Mouse (Mus musculus) liver, embryonic 13.5 days (tissue): ENCODE results near the gene Atp8b3. TPM values are rescaled to one million over a fixed set of nuclear protein-coding genes. Genes with fewer than 3 reads are reported as not detected.
A peak's percentile ranks its signal among the peaks of the same experiment; 100 is the strongest.

Source experiments
- ATAC-seq: fragments of 200-750 bp; cut with Nextera tagmentation; 2 replicates; pipeline ENCODE4 v1.8.0; 2017; ENCODE audit warnings: low read depth, mild to moderate bottlenecking, moderate number of reproducible peaks, moderate library complexity
- DNase-seq: peaks from one replicate; pipeline ENCODE4 v3.0.0; 2022
- H3K27ac ChIP-seq: fragments of 300-500 bp; sonication (generic); 2 replicates; pipeline ENCODE4 v1.5.1; 2015; ENCODE audit warnings: moderate library complexity, mild to moderate bottlenecking, inconsistent platforms
- H3K27me3 ChIP-seq: fragments of 300-500 bp; sonication (generic); 2 replicates; pipeline ENCODE4 v1.6.1; 2015; ENCODE audit warnings: mild to moderate bottlenecking, inconsistent platforms
- H3K36me3 ChIP-seq: fragments of 300-500 bp; sonication (generic); 2 replicates; pipeline ENCODE4 v1.6.1; 2015; ENCODE audit warnings: mild to moderate bottlenecking, inconsistent platforms
- H3K4me1 ChIP-seq: fragments of 300-500 bp; sonication (generic); replicated peaks from 2 replicates; pipeline ENCODE4 v1.6.1; 2015; ENCODE audit warnings: inconsistent platforms
- H3K4me2 ChIP-seq: fragments of 300-500 bp; sonication (generic); 2 replicates; pipeline ENCODE4 v1.6.1; 2015; ENCODE audit warnings: inconsistent platforms, mild to moderate bottlenecking, moderate library complexity
- H3K4me3 ChIP-seq: fragments of 300-500 bp; sonication (generic); replicated peaks from 2 replicates; pipeline ENCODE4 v1.5.1; 2015; ENCODE audit warnings: mild to moderate bottlenecking, inconsistent platforms
- H3K9ac ChIP-seq: fragments of 300-500 bp; sonication (generic); 2 replicates; pipeline ENCODE4 v1.6.1; 2015; ENCODE audit warnings: mild to moderate bottlenecking, inconsistent platforms
- H3K9me3 ChIP-seq: fragments of 300-500 bp; sonication (generic); replicated peaks from 2 replicates; pipeline ENCODE4 v1.6.1; 2016; ENCODE audit warnings: inconsistent platforms
- WGBS: fragments of 180-500 bp; shearing (Covaris S2); methylation state at CpG from one replicate; pipeline ENCODE4 v1.1.7; 2015; ENCODE audit not compliant: insufficient replicate concordance; 5-methylcytosine and 5-hydroxymethylcytosine counted together
- polyA plus RNA-seq: library from polyadenylated mRNA; unstranded; fragments of >200 nt; fragmentation: Nextera tagmentation; extraction: Ambion mirVana; gene quantifications from 2 replicates; pipeline ENCODE4 v1.2.1, GENCODE M21; 2015

Gene Atp8b3
- polyA plus RNA-seq, 1 experiment from 2014 or later, result 0.02 TPM

- Histone ChIP-seq H3K9me3 (peaks cover 5% of the 10 kb centered on the region; the same call in 1 of the 2 replicates), H3K36me3 (no peaks in the 10 kb centered on the region), H3K4me3 (no peak overlapping the region), H3K9ac (no peak overlapping the region), H3K4me2 (no peak overlapping the region), H3K27ac (no peak overlapping the region), H3K27me3 (peaks cover 43% of the 10 kb centered on the region), H3K4me1 (no peaks in the 10 kb centered on the region)
- ATAC-seq, result no peak
- 65% methylated on average over 2 of the region's 2 CpGs for WGBS
- no peak for DNase-seq
These were observed 19.6 kb downstream of the Atp8b3 start for GRCm38 (mm10) chr10:80519287-80519686.

DNA sequence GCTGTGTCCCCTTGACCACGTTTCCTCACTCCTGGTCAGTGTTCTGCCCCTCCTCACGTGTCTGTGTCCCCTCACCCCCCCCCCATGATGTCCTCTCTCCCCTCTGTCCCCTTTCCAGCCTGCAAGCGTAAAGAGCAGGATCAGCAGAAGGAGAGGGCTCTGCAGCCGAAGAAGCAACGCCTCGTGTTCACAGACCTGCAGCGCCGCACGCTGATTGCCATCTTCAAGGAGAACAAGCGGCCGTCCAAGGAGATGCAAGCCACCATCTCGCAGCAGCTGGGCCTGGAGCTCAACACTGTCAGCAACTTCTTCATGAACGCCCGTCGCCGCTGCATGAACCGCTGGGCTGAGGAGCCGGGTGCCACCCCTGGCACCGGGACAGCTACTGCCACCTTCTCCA lies 25.2 kb downstream of the Atp8b3 start:
- Histone ChIP-seq H3K36me3 (no peaks in the 10 kb centered on the region), H3K27me3 (peaks cover 84% of the 10 kb centered on the region), H3K4me1 (peaks cover 8% of the 10 kb centered on the region), H3K9me3 (no peaks in the 10 kb centered on the region), H3K9ac (no peak overlapping the region), H3K4me2 (no peak overlapping the region), H3K27ac (no peak overlapping the region), H3K4me3 (no peak overlapping the region)
- ATAC-seq (no peak), DNase-seq (no peak)
- 15% methylated on average over 19 of the region's 19 CpGs for WGBS

GRCm38 (mm10) chr10:80510273-80510660 lies 28.7 kb downstream of the Atp8b3 start:
- WGBS, result 35% methylated on average over 10 of the region's 10 CpGs
- Histone ChIP-seq H3K36me3 (no peaks in the 10 kb centered on the region), H3K4me1 (peaks cover 13% of the 10 kb centered on the region), H3K4me2 (peak overlapping the region; percentile 66), H3K27me3 (peaks cover 91% of the 10 kb centered on the region), H3K27ac (no peak overlapping the region), H3K9ac (peak overlapping the region; percentile 57; the same call in 1 of the 2 replicates), H3K9me3 (no peaks in the 10 kb centered on the region), H3K4me3 (no peak overlapping the region; the same call in 1 of the 2 replicates)
- DNase-seq, result no peak
- ATAC-seq, result no peak

- Histone ChIP-seq H3K9ac (peak overlapping the region; percentile 57), H3K9me3 (no peaks in the 10 kb centered on the region), H3K4me3 (peak overlapping the region; percentile 47), H3K36me3 (no peaks in the 10 kb centered on the region), H3K4me1 (peaks cover 13% of the 10 kb centered on the region), H3K27ac (no peak overlapping the region), H3K27me3 (peaks cover 91% of the 10 kb centered on the region), H3K4me2 (peak overlapping the region; percentile 66)
- peak; percentile 40 for ATAC-seq
- WGBS, result 5% methylated on average over 20 of the region's 20 CpGs
- DNase-seq, result peak; percentile 67
These were observed 29.3 kb downstream of the Atp8b3 start for GRCm38 (mm10) chr10:80509412-80510272.

DNA sequence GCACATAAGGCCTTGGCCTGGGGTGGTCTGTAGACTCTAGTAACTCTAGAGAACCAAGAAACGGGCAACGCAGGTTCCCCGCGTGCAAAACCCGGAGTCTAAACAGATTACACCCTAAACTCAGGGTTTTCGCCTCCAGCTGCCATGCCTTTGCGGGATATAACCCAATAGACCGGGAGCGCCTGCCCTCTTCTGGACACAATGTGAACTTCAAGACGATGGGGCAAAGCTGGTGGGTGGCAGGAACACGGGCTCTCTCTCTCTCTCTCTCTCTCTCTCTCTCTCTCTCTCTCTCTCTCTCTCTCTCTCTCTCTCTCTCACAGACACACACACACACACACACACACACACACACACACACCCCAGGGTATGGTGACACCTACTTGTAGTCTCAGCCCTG lies 32.7 kb downstream of the Atp8b3 start:
- Histone ChIP-seq H3K9ac (no peak overlapping the region), H3K4me3 (no peak overlapping the region), H3K4me2 (no peak overlapping the region), H3K9me3 (no peaks in the 10 kb centered on the region), H3K36me3 (no peaks in the 10 kb centered on the region), H3K4me1 (peaks cover 26% of the 10 kb centered on the region), H3K27me3 (peaks cover 88% of the 10 kb centered on the region), H3K27ac (no peak overlapping the region)
- 0% methylated on average over 11 of the region's 11 CpGs for WGBS
- peak; percentile 63 for DNase-seq
- ATAC-seq, result no peak

GRCm38 (mm10) chr10:80504724-80505123 lies 34.2 kb downstream of the Atp8b3 start:
- Histone ChIP-seq H3K27me3 (peaks cover 89% of the 10 kb centered on the region), H3K4me1 (peaks cover 20% of the 10 kb centered on the region), H3K4me2 (no peak overlapping the region), H3K4me3 (no peak overlapping the region), H3K27ac (no peak overlapping the region), H3K36me3 (no peaks in the 10 kb centered on the region), H3K9ac (no peak overlapping the region), H3K9me3 (no peaks in the 10 kb centered on the region)
- no peak for DNase-seq
- 7% methylated on average over 7 of the region's 9 CpGs for WGBS
- ATAC-seq, result no peak

DNA sequence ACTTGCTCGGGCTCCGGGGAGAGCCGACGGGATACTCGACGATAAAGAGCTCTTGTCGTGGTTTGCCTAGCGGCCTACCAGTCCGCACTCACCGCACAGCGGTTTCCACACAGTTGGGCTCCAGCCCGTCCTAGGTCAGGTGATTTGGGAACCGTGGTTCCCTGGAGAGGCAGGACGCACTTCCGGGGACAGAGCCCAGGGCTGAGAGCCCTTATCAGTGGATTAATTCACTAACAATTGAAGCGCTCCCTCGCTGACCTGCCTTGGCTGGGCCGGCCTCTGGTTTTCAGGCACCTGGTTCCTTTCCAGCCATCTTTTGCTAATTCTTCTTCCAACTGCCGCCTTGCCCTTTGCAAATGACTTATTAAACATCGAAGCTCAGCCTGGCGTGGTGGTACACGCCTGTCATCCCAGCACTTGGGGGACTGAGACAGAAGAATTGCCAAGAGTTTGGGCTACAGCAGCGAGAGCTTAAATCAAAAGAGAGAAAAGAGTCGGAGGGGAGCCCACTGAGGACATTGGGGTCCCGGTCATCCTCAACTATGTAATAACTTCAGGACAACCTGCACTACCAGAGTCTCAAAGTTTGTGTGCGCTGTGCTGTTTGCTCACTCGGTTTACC lies 35.2 kb downstream of the Atp8b3 start:
- Histone ChIP-seq H3K9ac (no peak overlapping the region), H3K4me2 (no peak overlapping the region), H3K9me3 (no peaks in the 10 kb centered on the region), H3K27ac (no peak overlapping the region), H3K4me1 (peaks cover 17% of the 10 kb centered on the region), H3K36me3 (no peaks in the 10 kb centered on the region), H3K4me3 (no peak overlapping the region), H3K27me3 (peaks cover 92% of the 10 kb centered on the region)
- 4% methylated on average over 27 of the region's 27 CpGs for WGBS
- DNase-seq, result no peak
- ATAC-seq, result no peak

GRCm38 (mm10) chr10:80502819-80503314 lies 36.1 kb downstream of the Atp8b3 start:
- H3K27me3 ChIP-seq, result peaks cover 95% of the 10 kb centered on the region
- peaks cover 17% of the 10 kb centered on the region for H3K4me1 ChIP-seq
- DNase-seq (no peak), ATAC-seq (no peak)
- H3K9me3 ChIP-seq, result no peaks in the 10 kb centered on the region
- no peak overlapping the region for H3K27ac ChIP-seq
- no peak overlapping the region for H3K4me3 ChIP-seq
- H3K4me2 ChIP-seq, result no peak overlapping the region
- WGBS, result 5% methylated on average over 22 of the region's 22 CpGs
- no peak overlapping the region for H3K9ac ChIP-seq
- no peaks in the 10 kb centered on the region for H3K36me3 ChIP-seq

GRCm38 (mm10) chr10:80502291-80502690 lies 36.6 kb downstream of the Atp8b3 start:
- Histone ChIP-seq H3K4me3 (no peak overlapping the region), H3K4me1 (peaks cover 17% of the 10 kb centered on the region), H3K9me3 (no peaks in the 10 kb centered on the region), H3K27me3 (peaks cover 95% of the 10 kb centered on the region), H3K4me2 (no peak overlapping the region), H3K27ac (no peak overlapping the region), H3K36me3 (no peaks in the 10 kb centered on the region), H3K9ac (no peak overlapping the region)
- DNase-seq (no peak), ATAC-seq (no peak)
- WGBS, result 5% methylated on average over 7 of the region's 7 CpGs

DNA sequence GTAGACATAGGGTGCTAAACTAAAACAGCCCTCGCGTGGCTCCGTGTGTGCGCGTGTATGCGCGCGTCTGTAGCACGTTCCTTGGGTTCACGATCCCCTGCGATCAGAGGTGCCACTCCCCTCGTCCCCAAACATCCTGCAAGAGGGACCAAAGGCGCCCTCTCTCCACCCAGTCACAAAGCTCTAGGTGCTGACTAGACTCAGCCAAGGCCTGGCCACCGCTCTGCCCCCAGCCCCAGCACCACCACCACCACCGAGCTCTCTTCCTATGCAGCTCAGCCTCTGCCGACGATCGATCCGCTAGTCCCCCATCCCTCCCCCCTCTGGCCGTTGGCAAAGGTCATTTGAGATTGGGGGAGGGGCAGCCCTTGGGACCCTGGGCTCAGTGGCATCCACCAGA lies 42.5 kb downstream of the Atp8b3 start:
- Histone ChIP-seq H3K4me1 (peaks cover 17% of the 10 kb centered on the region), H3K4me3 (peak overlapping the region; percentile 42), H3K9ac (no peak overlapping the region), H3K27me3 (peaks cover 100% of the 10 kb centered on the region), H3K36me3 (no peaks in the 10 kb centered on the region), H3K4me2 (peak overlapping the region; percentile 61), H3K9me3 (no peaks in the 10 kb centered on the region), H3K27ac (no peak overlapping the region)
- no peak for ATAC-seq
- DNase-seq, result no peak
- 3% methylated on average over 20 of the region's 20 CpGs for WGBS

DNA sequence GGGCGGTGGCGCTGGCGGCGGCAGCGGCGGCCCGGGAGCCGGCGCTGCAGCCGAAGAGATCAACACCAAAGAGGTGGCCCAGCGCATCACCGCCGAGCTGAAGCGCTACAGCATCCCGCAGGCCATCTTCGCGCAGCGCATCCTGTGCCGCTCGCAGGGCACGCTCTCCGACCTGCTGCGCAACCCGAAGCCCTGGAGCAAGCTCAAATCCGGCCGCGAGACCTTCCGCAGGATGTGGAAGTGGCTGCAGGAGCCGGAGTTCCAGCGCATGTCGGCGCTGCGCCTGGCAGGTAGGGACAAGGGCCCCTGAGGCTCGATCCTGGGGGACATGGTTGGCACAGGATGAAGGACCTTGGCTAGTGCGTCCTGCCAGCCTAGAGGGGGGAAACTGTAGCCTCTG lies 43.0 kb downstream of the Atp8b3 start:
- no peak for DNase-seq
- peaks cover 17% of the 10 kb centered on the region for H3K4me1 ChIP-seq
- 1% methylated on average over 35 of the region's 35 CpGs for WGBS
- no peaks in the 10 kb centered on the region for H3K36me3 ChIP-seq
- peak overlapping the region; percentile 42 for H3K4me3 ChIP-seq
- H3K9me3 ChIP-seq, result no peaks in the 10 kb centered on the region
- H3K4me2 ChIP-seq, result peak overlapping the region; percentile 61
- H3K27me3 ChIP-seq, result peaks cover 100% of the 10 kb centered on the region
- ATAC-seq, result no peak
- H3K9ac ChIP-seq, result no peak overlapping the region
- H3K27ac ChIP-seq, result no peak overlapping the region
